ENCODE assay signal across 9 mouse cellular contexts in genomic region chr3:108069231-108069870, GRCm38 (mm10). TPM values are rescaled to one million over a fixed set of nuclear protein-coding genes. Genes with fewer than 3 reads are reported as not detected.
DNase-seq lines count a peak whose midpoint lies in the region; ATAC-seq and TF ChIP-seq lines count a peak whose summit lies in the region.
"Had no signal": no experiment of that assay in that cellular context is flagged by ENCODE, and none has a peak within 500 bp of the region (broad histone marks: within the 10 kb centered on the region; RNA-seq: fewer than 3 reads in every experiment).

No protein-coding gene starts in this region.

- H3K27me3 ChIP-seq in embryonic facial prominence, embryonic 10.5 days (replicated peaks; ENCODE audit: low read depth, poor library complexity, severe bottlenecking) = no peaks in the 10 kb centered on the region
- H3K27me3 ChIP-seq in intestine, postnatal 0 days (replicated peaks; ENCODE audit: control insufficient read depth, insufficient read depth, low read length) = no peaks in the 10 kb centered on the region
- no peaks in the 10 kb centered on the region for H3K27me3 ChIP-seq in limb, embryonic 10.5 days (ENCODE audit: low read depth, poor library complexity, severe bottlenecking)
- H3K27me3 ChIP-seq: forebrain, embryonic 12.5 days had no signal

- peak overlapping the region; percentile 26; the same call in 1 of the 2 replicates for H3K27ac ChIP-seq in embryonic facial prominence, embryonic 10.5 days (replicated peaks)
- peak overlapping the region; percentile 84 for H3K27ac ChIP-seq in intestine, postnatal 0 days (ENCODE audit: low read depth, low read length)
- H3K27ac ChIP-seq in limb, embryonic 10.5 days = no peak overlapping the region
- H3K27ac ChIP-seq: forebrain, embryonic 12.5 days had no signal

- 74% methylated on average over 13 of the region's 13 CpGs for WGBS in embryonic facial prominence, embryonic 10.5 days
- 27% methylated on average over 13 of the region's 13 CpGs for WGBS in intestine, postnatal 0 days
- WGBS in limb, embryonic 10.5 days = 62% methylated on average over 13 of the region's 13 CpGs

- peak; percentile 68 for DNase-seq in adrenal gland, adult 2 months
- no peak for DNase-seq in adrenal gland, adult 18-20 months (ENCODE audit: low spot score in 2 of 2)
- DNase-seq in embryonic facial prominence, embryonic 10.5 days (ENCODE audit: low spot score) = no peak
- peak; percentile 32 to 39 for DNase-seq in lung, postnatal 4 days
- DNase-seq in embryo, embryonic 11 days = no peak
- no peak for DNase-seq in limb, embryonic 10.5 days (ENCODE audit: low spot score)

- H3K9ac ChIP-seq in intestine, postnatal 0 days (ENCODE audit: low read depth, low read length) = 0 out of 2 replicates have a peak overlapping the region, but pooled peaks have one; percentile 22
- H3K9ac ChIP-seq: forebrain, embryonic 12.5 days had no signal

- H3K4me1 ChIP-seq in embryonic facial prominence, embryonic 10.5 days = peaks cover 7% of the 10 kb centered on the region; the same call in 1 of the 2 replicates
- H3K4me1 ChIP-seq in intestine, postnatal 0 days (replicated peaks; ENCODE audit: control insufficient read depth, insufficient read depth, low read length) = no peaks in the 10 kb centered on the region
- H3K4me1 ChIP-seq in limb, embryonic 10.5 days = peaks cover 12% of the 10 kb centered on the region; the same call in 1 of the 2 replicates
- H3K4me1 ChIP-seq: forebrain, embryonic 12.5 days had no signal

- peak; percentile 81 for ATAC-seq in intestine, postnatal 0 days
- ATAC-seq in activated CD4-positive, CD25-positive, alpha-beta regulatory T cell, adult 4 months = no peak

- no peak overlapping the region for H3K4me3 ChIP-seq in embryonic facial prominence, embryonic 10.5 days
- H3K4me3 ChIP-seq in intestine, postnatal 0 days (ENCODE audit: low read depth, low read length) = peak overlapping the region; percentile 20
- no peak overlapping the region for H3K4me3 ChIP-seq in limb, embryonic 10.5 days
- H3K4me3 ChIP-seq: forebrain, embryonic 12.5 days had no signal

- no peak for TF ChIP-seq CTCF in intestine, postnatal 0 days (IDR thresholded peaks at IDR 0.05; ENCODE audit: low read depth)

- peaks cover 21% of the 10 kb centered on the region for H3K36me3 ChIP-seq in embryonic facial prominence, embryonic 10.5 days (replicated peaks)
- H3K36me3 ChIP-seq in intestine, postnatal 0 days (ENCODE audit: control insufficient read depth, insufficient read depth) = peaks cover 7% of the 10 kb centered on the region; the same call in 1 of the 2 replicates
- peaks cover 21% of the 10 kb centered on the region for H3K36me3 ChIP-seq in limb, embryonic 10.5 days

- H3K9me3 ChIP-seq in embryonic facial prominence, embryonic 10.5 days = no peaks in the 10 kb centered on the region
- no peaks in the 10 kb centered on the region for H3K9me3 ChIP-seq in intestine, postnatal 0 days (ENCODE audit: control insufficient read depth)
- H3K9me3 ChIP-seq in limb, embryonic 10.5 days (replicated peaks) = no peaks in the 10 kb centered on the region
- H3K9me3 ChIP-seq: forebrain, embryonic 12.5 days had no signal

- H3K4me2 ChIP-seq in intestine, postnatal 0 days (replicated peaks; ENCODE audit: low read depth) = peak overlapping the region; percentile 59
- H3K4me2 ChIP-seq: forebrain, embryonic 12.5 days had no signal

RNA-seq across cellular contexts. Expression of gene Ampd2, which starts 17.1 kb away (rescaled TPM):
- 100 to 1,000 TPM; 121 to 151 TPM for total RNA-seq in adrenal gland, adult 2 months (2021)
- polyA plus RNA-seq in adrenal gland, adult 2 months (2012; rRNA removed) = 721 and 995 TPM in 2 replicates
- total RNA-seq in adrenal gland, adult 18-20 months (2021) = 100 to 1,000 TPM; 130 to 192 TPM
- polyA plus RNA-seq in embryonic facial prominence, embryonic 10.5 days (2016; fragmentation: Nextera tagmentation; extraction: Ambion mirVana) = 69.4 and 70.6 TPM in 2 replicates
- polyA plus RNA-seq in intestine, postnatal 0 days (2015; fragmentation: Nextera tagmentation; extraction: Ambion mirVana) = 17.6 and 18.2 TPM in 2 replicates
- polyA plus RNA-seq in activated CD4-positive, CD25-positive, alpha-beta regulatory T cell, adult 4 months (2017; shearing (Covaris generic)) = 10 to 100 TPM; 13.6 to 21.6 TPM
- polyA plus RNA-seq in limb, embryonic 10.5 days (2016; fragmentation: Nextera tagmentation; extraction: Ambion mirVana) = 68.8 and 69.7 TPM in 2 replicates

RNA-seq across cellular contexts. Expression of gene Gnat2, which starts 23.2 kb away (rescaled TPM):
- 10 to 100 TPM; 12.3 to 13.1 TPM for total RNA-seq in adrenal gland, adult 2 months (2021)
- 7.9 and 10.1 TPM in 2 replicates for polyA plus RNA-seq in adrenal gland, adult 2 months (2012; rRNA removed)
- 10 to 100 TPM; 11.0 to 18.6 TPM for total RNA-seq in adrenal gland, adult 18-20 months (2021)
- 0.90 and 1.3 TPM in 2 replicates for polyA plus RNA-seq in embryonic facial prominence, embryonic 10.5 days (2016; fragmentation: Nextera tagmentation; extraction: Ambion mirVana)
- 0.43 and 0.80 TPM in 2 replicates for polyA plus RNA-seq in intestine, postnatal 0 days (2015; fragmentation: Nextera tagmentation; extraction: Ambion mirVana)
- polyA plus RNA-seq in activated CD4-positive, CD25-positive, alpha-beta regulatory T cell, adult 4 months (2017; shearing (Covaris generic)) = not detected
- 1.6 and 2.4 TPM in 2 replicates for polyA plus RNA-seq in limb, embryonic 10.5 days (2016; fragmentation: Nextera tagmentation; extraction: Ambion mirVana)

RNA-seq across cellular contexts. Expression of gene Gstm4, which starts 24.7 kb away (rescaled TPM):
- 10 to 100 TPM; 16.8 to 19.7 TPM for total RNA-seq in adrenal gland, adult 2 months (2021)
- polyA plus RNA-seq in adrenal gland, adult 2 months (2012; rRNA removed) = 13.4 and 14.8 TPM in 2 replicates
- 10 to 100 TPM; 19.6 to 20.3 TPM for total RNA-seq in adrenal gland, adult 18-20 months (2021)
- 12.9 and 13.2 TPM in 2 replicates for polyA plus RNA-seq in embryonic facial prominence, embryonic 10.5 days (2016; fragmentation: Nextera tagmentation; extraction: Ambion mirVana)
- polyA plus RNA-seq in intestine, postnatal 0 days (2015; fragmentation: Nextera tagmentation; extraction: Ambion mirVana) = 28.4 and 30.5 TPM in 2 replicates
- polyA plus RNA-seq in activated CD4-positive, CD25-positive, alpha-beta regulatory T cell, adult 4 months (2017; shearing (Covaris generic)) = 1 to 10 TPM; 3.2 to 3.4 TPM
- 11.6 and 15.1 TPM in 2 replicates for polyA plus RNA-seq in limb, embryonic 10.5 days (2016; fragmentation: Nextera tagmentation; extraction: Ambion mirVana)

RNA-seq across cellular contexts. Expression of gene Gstm1, which starts 51.6 kb away (rescaled TPM):
- total RNA-seq in adrenal gland, adult 2 months (2021) = 100 to 1,000 TPM; 463 to 520 TPM
- 1,201 and 1,446 TPM in 2 replicates for polyA plus RNA-seq in adrenal gland, adult 2 months (2012; rRNA removed)
- total RNA-seq in adrenal gland, adult 18-20 months (2021) = 100 to 1,000 TPM; 423 to 620 TPM
- polyA plus RNA-seq in embryonic facial prominence, embryonic 10.5 days (2016; fragmentation: Nextera tagmentation; extraction: Ambion mirVana) = 32.4 and 35.2 TPM in 2 replicates
- 92.7 and 96.3 TPM in 2 replicates for polyA plus RNA-seq in intestine, postnatal 0 days (2015; fragmentation: Nextera tagmentation; extraction: Ambion mirVana)
- polyA plus RNA-seq in activated CD4-positive, CD25-positive, alpha-beta regulatory T cell, adult 4 months (2017; shearing (Covaris generic)) = 1 to 10 TPM; 1.2 to 1.4 TPM
- polyA plus RNA-seq in limb, embryonic 10.5 days (2016; fragmentation: Nextera tagmentation; extraction: Ambion mirVana) = 27.5 and 27.8 TPM in 2 replicates

Comparison
In these comparisons a context has a peak if more than half of its experiments do, and no peak if none do; other contexts are left out.
1. DNase-seq: peak in adrenal gland, adult 2 months (single experiment) and lung, postnatal 4 days (2 of 2); none in adrenal gland, adult 18-20 months (0 of 2), embryonic facial prominence, embryonic 10.5 days (single experiment), embryo, embryonic 11 days (single experiment) and limb, embryonic 10.5 days (single experiment).
2. RNA of gene Ampd2, which starts 17.1 kb away (polyA plus RNA-seq): 721 to 995 TPM in adrenal gland, adult 2 months; 69.4 to 70.6 TPM in embryonic facial prominence, embryonic 10.5 days, 68.8 to 69.7 TPM in limb, embryonic 10.5 days, 13.6 to 21.6 TPM in activated CD4-positive, CD25-positive, alpha-beta regulatory T cell, adult 4 months and 17.6 to 18.2 TPM in intestine, postnatal 0 days; every median in the first group is over 10 times any median in the second.